Mouse (Mus musculus) fat pad, adult 2 months (tissue): ENCODE measurements around the gene Parpbp.
A peak's percentile ranks its signal among the peaks of the same experiment; 100 is the strongest.

ENCODE experiments used
- DNase-seq: peaks from one replicate; pipeline ENCODE4 v3.0.0-alpha.2; 2011; ENCODE audit warnings: low read depth, low spot score; ENCODE audit errors: extremely low read depth

Gene Parpbp

DNA sequence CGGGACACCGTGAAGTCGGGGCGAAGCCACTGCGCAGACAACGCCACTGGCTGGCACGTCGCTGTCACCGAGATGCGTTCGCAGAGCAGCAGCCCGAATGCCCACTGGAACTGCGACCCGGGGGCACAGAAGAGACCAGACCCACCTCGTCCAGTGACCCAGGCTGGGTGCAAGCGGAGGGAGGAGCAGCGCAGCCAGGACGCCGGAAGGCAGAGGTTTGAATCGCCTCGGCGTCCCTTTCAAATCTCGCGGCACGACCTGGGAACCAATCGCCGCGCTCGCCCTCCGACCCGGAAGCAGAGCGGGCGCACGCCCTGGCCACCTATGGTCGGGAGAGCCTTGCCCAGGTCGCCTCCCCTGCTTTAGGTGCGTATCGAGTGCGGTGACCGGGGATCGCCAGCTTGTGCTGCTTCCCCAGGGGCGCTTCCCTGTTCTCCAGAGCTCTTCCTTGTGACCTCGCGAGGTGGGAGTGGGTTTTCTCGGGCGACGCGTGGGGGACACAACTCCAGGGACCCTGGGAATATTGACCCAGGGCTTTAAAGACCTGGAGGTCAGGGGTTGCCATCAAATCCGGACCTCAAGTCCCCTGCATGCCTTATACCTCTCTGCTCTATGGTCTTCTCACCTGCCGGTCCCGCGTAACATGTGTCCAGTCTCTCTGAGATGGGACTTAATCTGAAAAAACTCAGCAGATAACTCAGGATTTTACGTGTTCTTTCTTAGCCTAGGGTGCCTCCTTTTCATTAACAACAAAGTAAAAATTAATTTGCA lies at the start of gene Parpbp, which contains the start of gene Nup37:
Parpbp (minus strand) TSS at position 235 of the 771 bp plus-strand sequence.
Nup37 (plus strand) TSS at position 286 of the 771 bp plus-strand sequence.
- no peak for DNase-seq

DNA sequence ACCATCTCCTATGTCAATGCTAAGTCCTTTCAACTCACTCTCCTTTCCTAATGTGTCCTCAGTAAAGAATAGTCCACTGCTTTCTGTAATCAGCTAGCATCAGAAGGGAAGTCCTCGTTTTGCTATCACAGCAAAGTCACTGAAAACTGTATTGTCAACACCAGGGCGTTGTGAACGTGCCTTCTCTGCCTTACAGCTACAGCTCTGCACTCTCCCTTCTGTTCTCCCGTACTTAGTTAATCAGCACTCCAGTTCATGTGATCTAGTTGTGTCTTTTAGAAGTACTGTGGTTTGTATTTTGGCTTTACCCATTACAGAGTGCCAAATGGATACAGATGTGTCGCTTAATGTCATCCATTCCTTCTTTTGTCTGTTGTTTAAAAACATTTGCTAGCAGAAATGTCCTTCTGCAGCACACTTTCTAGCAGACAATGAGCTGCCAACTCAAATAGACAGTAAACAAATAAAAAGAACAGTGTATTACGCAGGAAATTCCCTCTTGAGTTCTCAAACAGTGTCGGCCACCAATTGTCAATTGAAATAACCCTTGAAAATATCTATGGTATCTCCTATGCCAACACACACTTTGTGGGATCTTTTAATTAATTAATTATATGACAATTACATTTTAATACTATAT lies 20.8 kb upstream of the Parpbp start:
- DNase-seq, result no peak

- no peak for DNase-seq
These were observed 19.4 kb upstream of the Parpbp start for GRCm38 (mm10) chr10:88166158-88166557.

- no peak for DNase-seq
These were observed 15.9 kb upstream of the Parpbp start for GRCm38 (mm10) chr10:88162676-88163075.

DNA sequence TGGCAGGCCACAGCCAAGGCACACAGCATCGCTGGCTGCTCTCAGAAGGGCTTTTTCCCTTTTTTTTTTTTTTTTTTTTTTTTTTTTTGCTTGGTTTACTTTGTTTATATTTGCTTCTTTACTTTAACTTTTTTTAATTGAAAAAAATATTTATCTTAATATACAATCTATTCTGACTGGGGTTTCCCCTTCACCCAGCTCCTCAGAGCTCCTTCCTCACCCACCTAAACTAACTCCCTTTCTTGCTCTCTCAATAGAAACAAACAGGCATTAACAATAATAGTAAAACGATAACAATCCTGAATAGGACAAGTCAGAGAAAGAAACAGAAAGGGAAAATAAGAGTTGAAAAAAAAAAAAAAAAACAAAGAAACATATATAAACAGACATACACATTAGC lies 15.4 kb upstream of the Parpbp start:
- DNase-seq, result no peak

DNA sequence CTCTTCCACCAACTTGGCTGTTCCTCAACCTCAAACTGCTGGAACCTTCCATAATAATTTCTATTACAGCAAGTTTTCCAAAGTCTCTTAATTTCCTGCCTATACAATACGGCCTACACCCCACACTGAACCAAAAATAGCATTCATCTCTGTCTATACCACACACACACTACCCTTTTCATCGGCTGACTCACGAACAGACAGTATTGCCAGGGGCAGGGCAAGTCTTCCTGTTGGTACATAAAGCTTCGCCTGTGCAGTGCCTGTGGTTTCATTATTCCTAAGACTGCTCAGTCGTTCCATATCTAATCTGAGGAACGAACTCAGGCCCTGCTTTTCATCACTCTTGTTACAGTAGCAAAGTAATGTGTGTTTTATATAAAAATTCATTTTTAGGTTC lies 4.9 kb upstream of the Parpbp start:
- DNase-seq, result no peak

DNA sequence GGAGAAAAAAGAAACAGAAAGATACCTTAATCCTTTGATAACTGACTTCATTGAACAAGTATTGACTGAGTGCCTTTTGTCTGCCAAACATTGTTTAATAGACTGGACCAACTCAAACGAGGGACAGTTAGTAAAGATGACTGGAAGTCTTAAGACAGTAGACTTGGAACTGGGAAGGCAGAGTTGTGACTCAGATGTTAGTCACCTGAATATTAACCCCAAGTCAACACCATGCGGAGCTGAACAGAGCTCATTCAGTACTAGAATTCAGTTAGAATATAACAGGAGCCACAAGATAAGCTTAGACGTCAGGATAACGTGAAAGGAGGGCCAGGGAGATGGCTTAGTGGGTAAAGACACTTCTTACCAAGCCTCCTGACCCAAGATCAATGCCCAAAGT lies 3.6 kb upstream of the Parpbp start:
- no peak for DNase-seq

DNA sequence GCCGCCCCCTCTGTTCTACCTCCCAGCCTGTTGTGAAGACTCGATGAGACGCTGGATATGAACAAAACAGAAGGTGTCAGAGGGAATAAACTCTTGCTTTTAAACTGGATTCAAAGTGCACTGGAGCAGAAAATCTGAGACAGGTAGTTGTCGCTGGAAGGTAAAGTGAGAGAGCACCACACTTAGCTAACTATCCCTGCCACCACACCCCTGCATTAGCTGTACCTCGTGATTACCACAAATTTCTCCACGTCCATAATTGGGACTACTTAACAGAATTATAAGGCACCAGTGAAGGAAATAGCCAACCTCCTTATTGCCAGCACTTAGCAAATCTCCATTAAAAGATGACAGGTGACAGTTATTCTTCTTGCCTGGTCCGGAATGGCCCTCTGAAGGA lies 554 bp downstream of the Parpbp start:
- no peak for DNase-seq

DNA sequence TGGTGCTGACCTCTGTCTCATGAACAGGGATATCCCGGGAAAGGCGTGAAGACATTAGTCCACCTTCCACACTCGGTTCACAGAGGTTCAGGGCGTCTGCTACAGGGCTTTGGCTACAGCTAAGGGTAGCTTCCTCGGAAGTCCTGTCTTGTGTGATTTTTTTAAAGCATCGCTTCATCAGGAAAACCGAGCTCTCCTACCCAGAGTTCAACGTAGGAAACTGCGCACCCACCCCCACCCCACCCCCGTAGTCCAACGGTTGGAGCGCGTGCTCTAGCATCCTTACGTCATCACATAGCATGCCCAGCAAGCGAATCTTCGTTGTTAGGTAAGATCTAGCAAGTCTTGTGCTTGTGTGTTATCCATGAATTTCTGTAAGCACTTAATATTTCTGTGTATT lies 11.1 kb downstream of the Parpbp start:
- no peak for DNase-seq

GRCm38 (mm10) chr10:88119721-88120120 lies 27.0 kb downstream of the Parpbp start:
- no peak for DNase-seq

DNA sequence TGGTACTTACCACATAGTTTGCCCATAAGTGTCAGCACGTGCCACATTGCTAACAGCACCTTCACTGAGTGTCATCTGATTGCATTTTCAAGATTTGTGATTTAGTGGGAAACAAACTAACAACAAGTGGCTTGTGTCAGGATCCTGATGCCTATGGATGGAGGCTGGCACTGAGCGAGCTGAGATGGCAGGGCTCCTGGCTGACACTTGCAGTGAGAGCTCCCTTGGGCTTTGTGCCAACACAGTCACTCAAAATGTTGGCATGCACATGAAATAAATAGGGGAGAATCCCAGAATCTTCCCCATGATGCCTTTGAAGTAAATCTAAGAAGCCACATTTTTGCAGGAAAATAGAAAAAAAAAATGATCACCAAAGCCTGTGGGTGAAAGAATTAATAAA lies 33.5 kb downstream of the Parpbp start:
- DNase-seq, result no peak

- no peak for DNase-seq
These were observed 40.6 kb downstream of the Parpbp start for GRCm38 (mm10) chr10:88106169-88106568.

DNA sequence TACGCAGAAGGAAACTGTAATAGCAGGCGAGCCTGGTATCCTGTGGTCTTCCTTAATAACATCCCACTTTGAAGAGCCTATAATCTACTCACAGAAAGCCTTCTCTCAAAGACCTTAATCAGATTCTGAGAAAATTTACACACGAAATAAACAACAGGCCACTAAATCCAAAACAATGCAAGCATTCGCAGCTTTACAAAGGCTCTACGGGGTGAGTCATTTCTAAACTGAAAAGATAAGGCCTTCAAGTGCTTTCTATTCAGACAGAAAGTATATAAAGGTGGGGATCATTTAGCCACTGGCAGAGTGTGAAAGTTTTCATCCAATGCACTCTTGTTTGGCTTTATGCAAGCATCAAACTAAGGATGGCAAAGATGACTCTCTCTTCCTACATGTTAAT lies 56.0 kb downstream of the Parpbp start, which contains the start of gene Pmch:
Pmch (plus strand) TSS at position 301 of the 400 bp plus-strand sequence.
- DNase-seq, result no peak

- no peak for DNase-seq
These were observed 79.4 kb downstream of the Parpbp start for GRCm38 (mm10) chr10:88067377-88067776.

- DNase-seq, result no peak
These were observed 81.9 kb downstream of the Parpbp start for GRCm38 (mm10) chr10:88064872-88065271.

GRCm38 (mm10) chr10:88063436-88063835 lies 83.3 kb downstream of the Parpbp start:
- no peak for DNase-seq

DNA sequence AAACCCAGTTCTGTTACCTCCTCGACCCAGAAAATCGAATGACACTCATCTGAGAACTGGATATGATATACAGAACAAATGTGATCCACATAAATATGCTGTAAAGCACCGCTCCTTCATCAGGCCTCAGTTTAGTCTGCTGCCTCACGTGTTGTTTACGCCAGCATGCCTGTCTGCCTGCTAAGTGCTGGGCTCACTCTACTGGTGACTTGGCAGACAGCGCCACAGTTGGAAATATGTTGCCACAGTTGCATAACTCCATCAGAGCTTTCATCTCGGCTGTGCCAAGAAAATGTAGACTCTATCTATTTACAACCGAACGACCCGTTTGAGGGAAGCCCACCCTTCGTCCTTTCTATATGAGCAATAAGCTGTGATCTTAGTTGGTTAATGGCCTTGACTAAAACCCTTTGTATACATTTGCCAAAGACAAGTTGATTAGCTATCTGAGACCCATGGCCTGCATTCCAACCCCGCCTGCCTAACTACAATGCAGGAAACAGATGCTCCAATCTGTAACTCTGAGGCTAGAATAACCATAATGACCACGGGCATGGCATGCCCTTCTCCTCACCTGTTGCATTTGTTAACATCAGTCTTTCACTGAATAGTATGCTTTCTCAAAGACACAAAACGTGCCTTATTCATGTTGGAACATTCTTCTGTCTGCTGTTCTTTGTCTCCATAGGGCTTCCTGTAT lies 89.6 kb downstream of the Parpbp start:
- peak; percentile 18 for DNase-seq

- DNase-seq, result no peak
These were observed 92.3 kb downstream of the Parpbp start for GRCm38 (mm10) chr10:88054233-88054985.

GRCm38 (mm10) chr10:88046098-88046771 lies 100.5 kb downstream of the Parpbp start:
- no peak for DNase-seq

DNA sequence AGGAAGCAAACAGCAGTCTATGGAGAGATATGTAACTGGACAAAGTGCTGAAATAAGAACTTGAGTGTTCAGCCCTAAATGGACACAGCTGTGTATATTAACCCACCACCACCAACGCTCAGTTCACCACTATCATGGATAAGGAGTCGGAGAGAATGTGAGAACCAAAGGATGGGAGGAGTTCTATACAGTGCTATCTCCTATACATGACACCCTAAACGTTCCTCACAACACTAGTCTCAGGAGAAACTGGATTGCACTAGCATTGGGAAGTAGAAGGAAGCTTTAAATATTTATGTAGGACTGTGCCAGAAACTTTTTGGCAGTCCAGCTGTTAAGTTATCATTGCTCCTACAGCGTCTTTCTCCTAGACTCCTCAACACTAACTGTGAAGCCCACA lies 102.4 kb downstream of the Parpbp start:
- no peak for DNase-seq
